Mouse (Mus musculus): Measurements from ENCODE around the gene Hist2h2aa2. TPM values are rescaled to one million over a fixed set of nuclear protein-coding genes. Genes with fewer than 3 reads are reported as not detected.
"Not testable (repeated sequence)": the region's sequence is repeated elsewhere in the genome, so short reads cannot be mapped to it uniquely, and the experiment has no call there.

Hist2h2aa2 gene
- total RNA-seq, 4 experiments from 2014 or later = 190 to 245 (median 229) TPM

- peak; percentile 72 to 89 for DNase-seq (ENCODE audit: low spot score in 2 of 2)
Observed at GRCm38 (mm10) chr3:96262216-96262875, 22.3 kb upstream of the Hist2h2aa2 start.

- DNase-seq (ENCODE audit: low spot score in 2 of 2) = no peak
Observed at GRCm38 (mm10) chr3:96261623-96262022, 21.5 kb upstream of the Hist2h2aa2 start.

- no peak for DNase-seq (ENCODE audit: low spot score in 2 of 2)
Observed at GRCm38 (mm10) chr3:96260220-96260619, 20.1 kb upstream of the Hist2h2aa2 start.

- DNase-seq (ENCODE audit: low spot score in 2 of 2) = no peak
Observed at GRCm38 (mm10) chr3:96257190-96257589, 17.1 kb upstream of the Hist2h2aa2 start.

GRCm38 (mm10) chr3:96255926-96256593, 16.0 kb upstream of the Hist2h2aa2 start:
- DNase-seq (ENCODE audit: low spot score in 2 of 2) = no peak

GRCm38 (mm10) chr3:96254683-96255355, 14.7 kb upstream of the Hist2h2aa2 start:
- DNase-seq (ENCODE audit: low spot score in 2 of 2) = no peak

GRCm38 (mm10) chr3:96251787-96252186, 11.7 kb upstream of the Hist2h2aa2 start:
- no peak for DNase-seq (ENCODE audit: low spot score in 2 of 2)

GRCm38 (mm10) chr3:96250890-96251289, 10.8 kb upstream of the Hist2h2aa2 start:
- no peak for DNase-seq (ENCODE audit: low spot score in 2 of 2)

- no peak for DNase-seq (ENCODE audit: low spot score in 2 of 2)
Observed at GRCm38 (mm10) chr3:96249034-96249345, 8.9 kb upstream of the Hist2h2aa2 start.

- DNase-seq (ENCODE audit: low spot score in 2 of 2) = no peak
Observed at GRCm38 (mm10) chr3:96248141-96249033, 8.3 kb upstream of the Hist2h2aa2 start.

- no peak for DNase-seq (ENCODE audit: low spot score in 2 of 2)
Observed at GRCm38 (mm10) chr3:96247356-96248140, 7.5 kb upstream of the Hist2h2aa2 start.

- not testable (repeated sequence) for DNase-seq (ENCODE audit: low spot score in 2 of 2)
Observed at GRCm38 (mm10) chr3:96246427-96246856, 6.4 kb upstream of the Hist2h2aa2 start, which contains the start of gene Hist2h3c1. Gene Hist2h3c1 (plus strand): TSS chr3:96246685.

GRCm38 (mm10) chr3:96246018-96246417, 5.9 kb upstream of the Hist2h2aa2 start:
- not testable (repeated sequence) for DNase-seq (ENCODE audit: low spot score in 2 of 2)

- DNase-seq (ENCODE audit: low spot score in 2 of 2) = peak; percentile 82 to 89
Observed at GRCm38 (mm10) chr3:96245003-96245886, 5.2 kb upstream of the Hist2h2aa2 start, which contains the start of gene Hist2h2aa1. Gene Hist2h2aa1 (plus strand): TSS chr3:96245497.

GRCm38 (mm10) chr3:96243921-96244572, 4.0 kb upstream of the Hist2h2aa2 start:
- no peak for DNase-seq (ENCODE audit: low spot score in 2 of 2)

- DNase-seq (ENCODE audit: low spot score in 2 of 2) = no peak
Observed at GRCm38 (mm10) chr3:96240799-96241197, 722 bp upstream of the Hist2h2aa2 start.

GRCm38 (mm10) chr3:96238954-96239793, 902 bp downstream of the Hist2h2aa2 start, which contains the start of gene Hist2h3c2:
Gene Hist2h3c2 (minus strand): TSS chr3:96239127.
- DNase-seq (ENCODE audit: low spot score in 2 of 2) = not testable (repeated sequence)
